Mouse (Mus musculus) lung, embryonic 16.5 days (tissue): ENCODE results near the gene Ostc. TPM values are rescaled to one million over a fixed set of nuclear protein-coding genes. Genes with fewer than 3 reads are reported as not detected.
A peak's percentile ranks its signal among the peaks of the same experiment; 100 is the strongest.

Experiments used
- ATAC-seq: fragments of 200-750 bp; cut with Nextera tagmentation; 2 replicates; pipeline ENCODE4 v1.8.0; 2017; ENCODE audit warnings: low read depth, mild to moderate bottlenecking, moderate library complexity
- H3K27ac ChIP-seq: fragments of 300-500 bp; sonication (generic); 2 replicates; pipeline ENCODE4 v1.5.1; 2014; ENCODE audit warnings: mild to moderate bottlenecking, control low read depth, low read length
- H3K27me3 ChIP-seq: fragments of 300-500 bp; sonication (generic); 2 replicates; pipeline ENCODE4 v1.6.1; 2014; ENCODE audit warnings: low read depth, low read length, mixed read lengths; ENCODE audit not compliant: control insufficient read depth, insufficient read depth
- H3K36me3 ChIP-seq: fragments of 300-500 bp; sonication (generic); 2 replicates; pipeline ENCODE4 v1.6.1; 2014; ENCODE audit warnings: low read length; ENCODE audit not compliant: control insufficient read depth, insufficient read depth
- H3K4me1 ChIP-seq: fragments of 300-500 bp; sonication (generic); replicated peaks from 2 replicates; pipeline ENCODE4 v1.6.1; 2014; ENCODE audit warnings: low read length, mixed read lengths; ENCODE audit not compliant: control insufficient read depth, insufficient read depth
- H3K4me2 ChIP-seq: fragments of 300-500 bp; sonication (generic); 2 replicates; pipeline ENCODE4 v1.6.1; 2014; ENCODE audit warnings: low read depth, low read length, control low read depth
- H3K4me3 ChIP-seq: fragments of 300-500 bp; sonication (generic); 2 replicates; pipeline ENCODE4 v1.5.1; 2014; ENCODE audit warnings: mild to moderate bottlenecking, low read length, control low read depth
- H3K9ac ChIP-seq: fragments of 300-500 bp; sonication (generic); 2 replicates; pipeline ENCODE4 v1.6.1; 2014; ENCODE audit warnings: low read length, control low read depth
- H3K9me3 ChIP-seq: fragments of 300-500 bp; sonication (generic); 2 replicates; pipeline ENCODE4 v1.6.1; 2016; ENCODE audit warnings: low read length; ENCODE audit not compliant: control insufficient read depth
- WGBS: fragments of 180-500 bp; shearing (Covaris S2); extraction: QIAGEN DNeasy Blood & Tissue Kit; methylation state at CpG from one replicate; pipeline ENCODE4 v1.1.7; 2014; 5-methylcytosine and 5-hydroxymethylcytosine counted together
- polyA plus RNA-seq: library from polyadenylated mRNA; unstranded; fragments of >200 nt; fragmentation: Nextera tagmentation; extraction: Ambion mirVana; gene quantifications from 2 replicates; pipeline ENCODE4 v1.2.1, GENCODE M21; 2015

Gene Ostc
- 351 and 390 TPM in 2 replicates for polyA plus RNA-seq

DNA sequence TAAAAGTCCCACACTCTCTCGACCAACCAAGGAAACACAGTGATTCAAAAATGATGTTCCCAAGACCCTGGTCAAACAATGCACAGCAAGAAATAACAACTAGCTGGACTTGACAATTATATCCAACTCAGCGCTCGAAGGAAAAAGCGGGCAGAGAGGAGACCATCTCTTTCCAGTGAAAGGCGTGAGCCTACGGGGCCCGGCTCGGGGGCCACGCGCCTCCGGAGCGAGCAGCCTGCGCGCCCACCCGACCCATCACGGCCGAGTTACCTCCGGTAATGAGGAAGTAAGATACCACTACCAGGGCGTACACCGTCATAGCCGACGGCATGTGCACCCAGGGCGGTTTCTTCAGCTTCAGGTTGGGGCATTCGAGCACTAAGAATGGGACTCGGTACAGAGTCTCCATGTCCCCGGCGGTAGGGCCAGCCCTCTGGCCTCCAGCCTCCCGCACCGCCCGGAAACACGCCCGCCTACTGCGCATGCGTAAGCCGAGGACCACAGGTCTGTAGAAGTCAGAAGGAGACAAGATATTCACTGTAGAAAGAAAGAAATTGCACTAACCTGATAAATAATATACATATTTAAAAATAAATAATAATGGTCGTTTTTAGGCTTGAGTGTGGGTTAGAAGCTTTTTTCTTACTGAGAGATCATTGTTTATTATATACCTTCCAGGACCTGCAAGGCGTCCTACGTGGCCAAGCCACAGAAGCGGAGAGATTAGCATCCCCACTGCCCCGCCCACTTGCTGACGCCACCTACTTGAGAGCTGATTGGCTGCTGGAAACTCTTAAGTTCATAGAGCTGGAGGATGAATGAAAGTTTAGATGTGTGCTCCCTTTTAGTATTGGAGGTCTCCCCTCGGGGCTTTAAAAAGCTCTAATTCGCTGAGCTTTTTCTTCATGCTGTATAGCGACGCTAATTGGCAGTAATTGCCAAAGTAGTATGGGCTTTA is at the start of gene Ostc:
Ostc (minus strand) TSS at position 478 of the 958 bp plus-strand sequence.
- WGBS, result 0% methylated on average over 45 of the region's 45 CpGs
- Histone ChIP-seq H3K9ac (peak within 1 kb of the TSS; percentile 96), H3K4me1 (peaks cover 12% of the 10 kb centered on the region), H3K9me3 (no peaks in the 10 kb centered on the region), H3K27ac (peak within 1 kb of the TSS; percentile 89), H3K4me3 (peak within 1 kb of the TSS; percentile 96), H3K27me3 (no peaks in the 10 kb centered on the region), H3K4me2 (peak within 1 kb of the TSS; percentile 79), H3K36me3 (peaks cover 3% of the 10 kb centered on the region; the same call in 1 of the 2 replicates)
- ATAC-seq, result peak; percentile 97

DNA sequence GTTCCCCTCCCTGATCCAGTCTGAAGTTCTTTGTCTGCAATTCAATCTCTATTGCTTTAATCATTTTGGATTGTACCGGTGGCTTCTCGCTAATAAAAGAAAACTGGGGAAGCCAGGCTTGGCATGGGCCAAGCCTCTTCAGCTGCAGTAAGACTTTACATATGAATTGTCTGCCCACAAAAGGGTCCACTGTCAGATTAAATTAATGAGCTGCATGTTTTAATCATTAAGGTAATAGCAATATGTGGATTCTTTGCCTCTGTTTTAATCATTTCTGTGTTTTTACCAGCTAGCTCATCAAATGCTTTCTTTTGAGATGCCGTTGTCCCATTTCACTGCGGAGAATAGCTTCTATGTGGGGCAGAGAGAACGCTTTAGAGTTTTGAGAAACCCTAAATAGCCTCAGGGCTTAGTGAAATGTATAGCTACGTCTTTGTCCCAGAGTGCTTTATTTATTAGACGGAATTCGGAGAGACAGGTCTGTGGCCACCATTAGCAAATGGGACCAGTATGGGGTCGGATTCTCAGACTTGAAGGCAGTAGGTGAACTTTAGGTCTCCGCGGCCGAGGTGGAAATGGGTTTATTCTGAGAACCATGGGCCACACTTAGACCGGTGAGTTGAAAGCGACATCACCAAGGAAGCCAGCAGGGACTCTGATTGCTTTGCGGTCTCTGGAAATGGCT is 49.1 kb upstream of the Ostc start:
- H3K9ac ChIP-seq, result no peak overlapping the region
- no peak overlapping the region for H3K27ac ChIP-seq
- H3K27me3 ChIP-seq, result no peaks in the 10 kb centered on the region
- H3K4me3 ChIP-seq, result no peak overlapping the region
- H3K4me2 ChIP-seq, result no peak overlapping the region
- no peaks in the 10 kb centered on the region for H3K4me1 ChIP-seq
- WGBS, result 85% methylated on average over 15 of the region's 15 CpGs
- H3K9me3 ChIP-seq, result no peaks in the 10 kb centered on the region
- no peaks in the 10 kb centered on the region for H3K36me3 ChIP-seq
- no peak for ATAC-seq

DNA sequence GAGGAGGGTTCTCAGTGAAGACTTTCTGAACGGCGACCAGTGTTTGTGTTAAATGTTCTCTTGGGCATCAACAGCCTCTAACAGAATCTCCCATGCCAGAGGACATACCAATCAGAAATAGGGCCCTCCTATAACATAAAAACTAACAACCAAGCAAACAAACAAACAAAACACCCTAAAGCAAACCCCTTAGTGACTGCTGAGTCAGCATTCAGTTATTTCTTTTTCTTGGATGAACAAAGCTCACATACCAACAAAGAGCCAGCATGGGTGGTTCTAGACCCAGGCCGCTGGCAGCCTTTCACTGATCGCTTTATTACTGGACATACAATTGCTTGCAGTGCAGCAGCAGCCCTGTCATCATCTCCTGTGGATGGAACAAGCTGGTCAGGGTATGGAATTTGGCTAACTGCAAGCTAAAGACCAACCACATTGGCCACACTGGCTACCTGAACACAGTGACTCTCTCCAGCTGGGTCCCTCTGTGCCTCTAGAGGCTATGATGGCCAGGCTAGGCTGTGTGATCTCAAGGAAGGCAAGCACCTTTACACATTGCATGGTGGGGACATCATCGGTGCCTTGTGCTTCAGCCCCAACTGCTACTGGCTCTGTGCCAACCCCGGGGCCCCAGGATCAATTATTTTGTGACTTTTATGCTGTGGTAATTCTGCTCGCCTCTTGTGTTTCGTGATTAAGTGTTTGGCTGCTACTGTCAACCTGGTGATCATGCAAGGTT is 48.0 kb upstream of the Ostc start:
- no peak overlapping the region for H3K4me3 ChIP-seq
- no peak for ATAC-seq
- H3K27me3 ChIP-seq, result no peaks in the 10 kb centered on the region
- no peaks in the 10 kb centered on the region for H3K9me3 ChIP-seq
- H3K27ac ChIP-seq, result no peak overlapping the region
- WGBS, result 74% methylated on average over 8 of the region's 8 CpGs
- no peak overlapping the region for H3K9ac ChIP-seq
- H3K4me2 ChIP-seq, result no peak overlapping the region
- no peaks in the 10 kb centered on the region for H3K4me1 ChIP-seq
- no peaks in the 10 kb centered on the region for H3K36me3 ChIP-seq

DNA sequence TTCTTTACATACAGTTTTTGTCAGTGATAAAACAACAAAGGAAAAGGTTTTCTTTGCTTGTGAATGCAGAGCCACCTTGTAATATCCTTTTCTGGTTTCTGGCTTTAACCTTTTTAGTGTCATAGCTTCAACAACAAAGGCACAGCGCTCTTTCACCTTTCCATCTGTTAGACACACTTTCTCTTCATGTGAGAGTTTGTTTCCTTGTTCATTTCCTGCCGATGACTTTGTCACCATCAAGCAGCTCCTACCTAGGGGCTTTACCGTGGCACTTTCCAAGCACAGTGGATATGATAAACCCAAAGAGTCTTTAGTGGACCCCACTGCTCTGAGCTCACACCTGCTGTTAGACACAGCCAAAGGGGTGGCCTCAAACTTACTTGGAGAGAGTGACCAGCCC is 40.0 kb upstream of the Ostc start:
- H3K4me2 ChIP-seq, result no peak overlapping the region
- no peak overlapping the region for H3K27ac ChIP-seq
- no peak overlapping the region for H3K9ac ChIP-seq
- no peaks in the 10 kb centered on the region for H3K27me3 ChIP-seq
- H3K36me3 ChIP-seq, result no peaks in the 10 kb centered on the region
- ATAC-seq, result no peak
- H3K4me3 ChIP-seq, result no peak overlapping the region
- H3K9me3 ChIP-seq, result no peaks in the 10 kb centered on the region
- no peaks in the 10 kb centered on the region for H3K4me1 ChIP-seq
- WGBS, result 82% methylated on average over 3 of the region's 3 CpGs

DNA sequence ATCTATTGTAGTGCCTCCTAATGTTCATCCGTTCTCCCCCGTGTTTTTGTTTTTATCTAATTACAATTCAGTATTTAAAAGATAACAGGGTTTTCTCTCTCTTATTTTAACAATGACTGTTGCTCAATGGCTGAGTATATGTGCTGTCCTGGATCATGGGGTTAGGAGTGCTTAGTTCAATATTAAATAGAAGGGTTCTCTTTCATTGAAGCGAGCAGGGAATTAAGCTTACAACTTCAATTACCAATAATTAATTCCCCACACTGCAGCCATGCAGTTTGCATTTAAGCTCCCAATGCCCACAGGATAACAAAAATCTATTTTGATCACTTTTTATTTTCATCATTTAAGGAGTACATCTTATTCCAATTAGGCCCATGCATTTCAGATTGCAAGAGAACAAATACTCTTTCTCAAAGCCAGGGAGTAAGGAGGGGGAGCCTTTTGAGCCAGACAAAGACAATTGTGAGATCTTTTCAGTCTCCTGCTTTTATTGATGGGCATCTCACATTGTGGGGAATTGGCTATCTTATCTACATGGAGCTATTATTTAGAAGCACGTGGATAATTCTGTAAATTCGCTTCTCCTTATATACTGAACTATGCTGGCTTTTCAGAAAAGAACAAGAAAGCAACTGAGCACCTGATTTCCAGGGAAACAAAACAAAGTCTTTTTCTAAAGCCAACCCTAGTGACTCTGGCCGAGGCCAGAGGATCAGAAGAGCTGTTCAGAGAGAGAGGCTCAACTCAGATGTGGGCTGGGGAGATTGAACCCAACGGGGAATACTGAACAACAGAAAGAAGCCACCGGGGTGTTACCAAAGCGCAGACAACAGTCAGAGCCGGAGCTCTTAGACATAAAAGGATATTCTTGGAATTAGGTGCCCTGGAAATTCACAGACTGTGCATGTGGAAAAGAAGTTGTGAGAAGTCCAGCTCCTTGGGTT is 37.7 kb upstream of the Ostc start:
- H3K9ac ChIP-seq, result no peak overlapping the region
- H3K4me2 ChIP-seq, result no peak overlapping the region
- no peaks in the 10 kb centered on the region for H3K4me1 ChIP-seq
- ATAC-seq, result no peak
- no peaks in the 10 kb centered on the region for H3K9me3 ChIP-seq
- H3K4me3 ChIP-seq, result no peak overlapping the region
- no peaks in the 10 kb centered on the region for H3K27me3 ChIP-seq
- no peak overlapping the region for H3K27ac ChIP-seq
- WGBS, result 77% methylated on average over 10 of the region's 10 CpGs
- no peaks in the 10 kb centered on the region for H3K36me3 ChIP-seq

DNA sequence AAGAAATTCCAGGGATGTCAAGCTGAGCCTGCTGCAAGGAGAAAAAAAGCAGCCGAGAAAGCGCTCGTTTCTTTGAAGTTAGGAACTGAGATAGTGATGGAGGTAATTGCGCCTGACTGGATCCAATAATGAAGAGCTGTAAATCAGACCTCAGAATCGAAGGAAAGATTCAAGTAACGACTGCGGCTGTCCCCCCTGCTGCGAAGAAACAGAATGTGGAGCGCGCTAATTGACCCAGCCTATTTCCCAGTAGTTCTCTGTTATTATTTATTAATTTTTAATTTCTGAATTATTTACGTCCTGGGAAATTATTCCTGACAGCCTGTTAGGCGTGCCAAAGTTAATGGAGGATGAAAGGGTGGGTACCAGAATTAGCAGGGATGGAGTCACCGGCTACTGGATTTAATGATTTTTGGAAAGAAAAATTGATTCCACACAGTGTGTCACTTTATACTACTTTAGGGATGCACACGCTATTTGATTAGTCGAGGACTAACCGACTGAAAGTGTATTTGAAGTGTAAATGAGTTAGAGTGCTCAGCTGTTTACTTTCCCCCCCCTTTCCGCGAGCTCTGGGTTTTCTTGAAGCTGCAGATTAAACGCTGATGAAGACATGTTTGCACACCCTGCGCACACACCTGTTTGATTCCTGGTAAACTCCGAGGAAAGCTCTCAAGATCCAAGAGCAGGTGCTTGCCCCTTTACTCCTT is 28.6 kb upstream of the Ostc start:
- H3K9me3 ChIP-seq, result no peaks in the 10 kb centered on the region
- WGBS, result 32% methylated on average over 21 of the region's 21 CpGs
- H3K27ac ChIP-seq, result no peak overlapping the region
- H3K36me3 ChIP-seq, result no peaks in the 10 kb centered on the region
- no peaks in the 10 kb centered on the region for H3K27me3 ChIP-seq
- no peak overlapping the region for H3K9ac ChIP-seq
- no peaks in the 10 kb centered on the region for H3K4me1 ChIP-seq
- no peak overlapping the region for H3K4me2 ChIP-seq
- ATAC-seq, result no peak
- no peak overlapping the region for H3K4me3 ChIP-seq

DNA sequence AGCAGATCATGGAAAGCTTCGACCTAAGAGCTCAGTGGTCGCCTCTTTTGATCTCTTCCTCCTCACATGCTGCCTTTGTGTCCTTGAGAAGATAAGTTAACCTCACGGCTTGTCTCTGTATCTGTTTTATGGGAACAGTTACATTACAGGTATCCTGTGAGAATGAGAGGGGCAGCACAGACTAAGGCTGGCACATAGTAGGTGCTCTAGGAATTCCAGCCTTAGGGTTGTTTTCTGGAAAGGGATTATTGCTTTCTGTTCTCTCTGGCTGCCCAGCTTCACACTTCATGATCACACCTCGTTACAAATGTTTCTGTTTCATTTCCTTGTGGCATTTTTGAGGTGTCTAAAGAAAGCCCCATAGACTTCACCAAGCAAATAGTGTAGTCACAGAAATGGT is 27.5 kb upstream of the Ostc start:
- H3K36me3 ChIP-seq, result no peaks in the 10 kb centered on the region
- no peak for ATAC-seq
- H3K27me3 ChIP-seq, result no peaks in the 10 kb centered on the region
- H3K4me2 ChIP-seq, result no peak overlapping the region
- H3K4me3 ChIP-seq, result no peak overlapping the region
- H3K9ac ChIP-seq, result no peak overlapping the region
- H3K27ac ChIP-seq, result no peak overlapping the region
- no peaks in the 10 kb centered on the region for H3K9me3 ChIP-seq
- no peaks in the 10 kb centered on the region for H3K4me1 ChIP-seq
- 44% methylated on average over 4 of the region's 4 CpGs for WGBS

DNA sequence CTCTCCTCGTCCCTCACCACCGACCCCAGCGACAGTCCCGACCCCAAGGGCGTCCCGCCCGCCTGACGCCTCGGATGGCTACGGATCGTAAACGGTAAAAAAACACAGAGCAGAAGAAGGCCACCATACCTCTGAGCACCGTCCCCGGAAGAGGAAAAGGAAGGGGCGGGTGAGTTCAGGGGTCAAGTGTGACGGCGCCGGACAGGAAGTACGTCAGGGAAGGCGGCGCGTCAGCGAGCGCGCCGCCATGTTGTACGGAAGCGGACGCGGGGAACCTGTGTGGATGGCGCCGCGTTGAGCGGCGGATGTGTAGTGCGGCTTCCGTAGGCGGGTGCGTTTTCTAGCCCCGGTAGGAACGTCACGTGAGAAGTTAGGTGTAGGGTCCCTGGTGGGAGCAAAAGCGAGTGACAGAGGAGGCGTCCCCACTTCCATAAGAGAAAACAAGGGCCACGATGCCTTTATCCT is 21.0 kb upstream of the Ostc start, which contains the start of gene Rpl34:
Rpl34 (minus strand) TSS at position 210 of the 465 bp plus-strand sequence.
- ATAC-seq, result peak; percentile 99
- H3K4me3 ChIP-seq, result peak within 1 kb of the TSS; percentile 97
- H3K36me3 ChIP-seq, result peaks cover 24% of the 10 kb centered on the region
- peaks cover 23% of the 10 kb centered on the region for H3K4me1 ChIP-seq
- no peaks in the 10 kb centered on the region for H3K9me3 ChIP-seq
- peak within 1 kb of the TSS; percentile 84 for H3K27ac ChIP-seq
- under 1% methylated on average over 45 of the region's 45 CpGs for WGBS
- H3K27me3 ChIP-seq, result no peaks in the 10 kb centered on the region
- peak within 1 kb of the TSS; percentile 77 for H3K4me2 ChIP-seq
- H3K9ac ChIP-seq, result peak within 1 kb of the TSS; percentile 99
